In the genomic region with DNA sequence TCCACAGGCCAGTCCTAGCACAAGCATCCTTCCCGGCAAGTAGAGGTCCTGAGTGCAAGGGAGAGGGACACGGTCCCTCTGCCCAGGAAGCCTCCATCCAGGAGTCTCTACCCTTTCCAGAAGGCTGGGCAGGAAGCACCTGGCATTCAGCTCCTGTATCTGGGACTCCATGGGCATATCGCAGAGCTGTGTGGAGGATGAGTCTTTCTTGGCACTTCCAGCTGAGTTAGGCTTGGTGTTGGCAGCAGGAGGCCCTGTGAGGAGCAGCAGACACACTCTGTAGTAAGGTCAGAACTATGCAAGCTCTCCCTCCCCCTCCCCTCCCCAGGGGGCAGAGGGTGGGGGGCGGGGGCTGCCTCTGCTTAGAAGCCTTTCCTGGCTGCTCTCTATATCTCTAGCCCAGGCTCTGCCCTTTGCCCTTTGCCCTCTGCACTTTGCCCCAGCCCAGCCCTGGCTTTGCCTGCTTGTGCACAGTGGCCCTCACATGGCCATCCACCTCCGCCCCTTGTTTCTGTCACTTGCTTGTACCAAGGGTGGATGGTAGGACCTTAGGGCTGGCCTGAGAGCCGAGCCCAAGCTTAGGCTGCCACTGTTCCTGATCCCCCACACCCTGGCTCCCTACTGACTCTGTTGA, we compare ENCODE assay signal across 19 mouse cellular contexts. TPM values are rescaled to one million over a fixed set of nuclear protein-coding genes. Genes with fewer than 3 reads are reported as not detected.
A peak's percentile ranks its signal among the peaks of the same experiment; 100 is the strongest.
DNase-seq lines count a peak whose midpoint lies in the region; ATAC-seq and TF ChIP-seq lines count a peak whose summit lies in the region.
"Had no signal": no experiment of that assay in that cellular context is flagged by ENCODE, and none has a peak within 500 bp of the region (broad histone marks: within the 10 kb centered on the region; RNA-seq: fewer than 3 reads in every experiment).

No protein-coding gene starts in this region.

- no peaks in the 10 kb centered on the region for H3K4me1 ChIP-seq in embryonic facial prominence, embryonic 14.5 days (ENCODE audit: control insufficient read depth, insufficient read depth, low read length)
- H3K4me1 ChIP-seq in embryonic facial prominence, embryonic 10.5 days = peaks cover 26% of the 10 kb centered on the region
- peaks cover 6% of the 10 kb centered on the region; the same call in 1 of the 2 replicates for H3K4me1 ChIP-seq in liver, embryonic 12.5 days
- peaks cover 17% of the 10 kb centered on the region; the same call in 1 of the 2 replicates for H3K4me1 ChIP-seq in intestine, embryonic 15.5 days (replicated peaks)
- peaks cover 12% of the 10 kb centered on the region; the same call in 1 of the 2 replicates for H3K4me1 ChIP-seq in liver, embryonic 15.5 days (replicated peaks)
- H3K4me1 ChIP-seq in thymus, adult 2 months (replicated peaks; ENCODE audit: control insufficient read depth, insufficient read depth, low read length) = no peaks in the 10 kb centered on the region

- no peaks in the 10 kb centered on the region for H3K27me3 ChIP-seq in embryonic facial prominence, embryonic 14.5 days (replicated peaks; ENCODE audit: control insufficient read depth, insufficient read depth, low read length)
- no peaks in the 10 kb centered on the region; the same call in 1 of the 2 replicates for H3K27me3 ChIP-seq in embryonic facial prominence, embryonic 10.5 days (replicated peaks; ENCODE audit: low read depth, poor library complexity, severe bottlenecking)
- H3K27me3 ChIP-seq in liver, embryonic 12.5 days (replicated peaks) = peaks cover 18% of the 10 kb centered on the region
- H3K27me3 ChIP-seq in intestine, embryonic 15.5 days (replicated peaks) = no peaks in the 10 kb centered on the region
- H3K27me3 ChIP-seq in liver, embryonic 15.5 days = no peaks in the 10 kb centered on the region
- H3K27me3 ChIP-seq in thymus, adult 2 months (ENCODE audit: control insufficient read depth, insufficient read depth, low read length) = no peaks in the 10 kb centered on the region
- H3K27me3 ChIP-seq: hindbrain, embryonic 15.5 days had no signal

- H3K36me3 ChIP-seq in embryonic facial prominence, embryonic 14.5 days (ENCODE audit: control insufficient read depth, insufficient read depth, low read length) = no peaks in the 10 kb centered on the region
- no peaks in the 10 kb centered on the region for H3K36me3 ChIP-seq in embryonic facial prominence, embryonic 10.5 days (replicated peaks)
- H3K36me3 ChIP-seq in liver, embryonic 12.5 days = no peaks in the 10 kb centered on the region
- H3K36me3 ChIP-seq in intestine, embryonic 15.5 days = no peaks in the 10 kb centered on the region
- no peaks in the 10 kb centered on the region for H3K36me3 ChIP-seq in liver, embryonic 15.5 days (replicated peaks)
- H3K36me3 ChIP-seq in thymus, adult 2 months (ENCODE audit: control insufficient read depth, insufficient read depth, low read length) = no peaks in the 10 kb centered on the region
- H3K36me3 ChIP-seq: hindbrain, embryonic 15.5 days; limb, embryonic 13.5 days had no signal

- 0 out of 2 replicates have a peak overlapping the region, but pooled peaks have one; percentile 25 for H3K9ac ChIP-seq in embryonic facial prominence, embryonic 14.5 days (ENCODE audit: low read depth, low read length)
- no peak overlapping the region for H3K9ac ChIP-seq in liver, embryonic 12.5 days
- no peak overlapping the region for H3K9ac ChIP-seq in intestine, embryonic 15.5 days
- no peak overlapping the region for H3K9ac ChIP-seq in liver, embryonic 15.5 days
- H3K9ac ChIP-seq: hindbrain, embryonic 15.5 days; limb, embryonic 13.5 days had no signal

- DNase-seq in embryonic facial prominence, embryonic 14.5 days (ENCODE audit: low spot score) = no peak
- no peak for DNase-seq in embryonic facial prominence, embryonic 10.5 days (ENCODE audit: low spot score)
- peak; percentile 33 for DNase-seq in liver
- DNase-seq in lung, postnatal 4 days = no peak
- DNase-seq in thymus, adult 2 months = no peak
- DNase-seq: cerebellum, adult 2 months; gastrocnemius, postnatal 36 days; kidney, adult 11 months; kidney, postnatal 10 days; layer of hippocampus, postnatal 36 days; midbrain, embryonic 14.5 days; spleen, adult 18-20 months had no signal

- H3K4me2 ChIP-seq in embryonic facial prominence, embryonic 14.5 days (ENCODE audit: low read depth, low read length) = no peak overlapping the region
- H3K4me2 ChIP-seq in liver, embryonic 12.5 days = no peak overlapping the region
- no peak overlapping the region for H3K4me2 ChIP-seq in intestine, embryonic 15.5 days (replicated peaks)
- no peak overlapping the region for H3K4me2 ChIP-seq in liver, embryonic 15.5 days
- H3K4me2 ChIP-seq: hindbrain, embryonic 15.5 days; limb, embryonic 13.5 days had no signal

- no peaks in the 10 kb centered on the region for H3K9me3 ChIP-seq in embryonic facial prominence, embryonic 14.5 days (ENCODE audit: control insufficient read depth, low read length)
- no peaks in the 10 kb centered on the region for H3K9me3 ChIP-seq in embryonic facial prominence, embryonic 10.5 days
- H3K9me3 ChIP-seq in liver, embryonic 12.5 days (replicated peaks) = no peaks in the 10 kb centered on the region
- no peaks in the 10 kb centered on the region for H3K9me3 ChIP-seq in intestine, embryonic 15.5 days
- no peaks in the 10 kb centered on the region for H3K9me3 ChIP-seq in liver, embryonic 15.5 days (replicated peaks)
- H3K9me3 ChIP-seq: hindbrain, embryonic 15.5 days; limb, embryonic 13.5 days had no signal

- TF ChIP-seq POLR2A in thymus, adult 2 months (IDR thresholded peaks at IDR 0.05; ENCODE audit: control insufficient read depth, extremely low read depth, insufficient read depth, low read length, poor library complexity) = no peak

- H3K27ac ChIP-seq in embryonic facial prominence, embryonic 14.5 days (replicated peaks; ENCODE audit: low read depth, low read length) = no peak overlapping the region
- H3K27ac ChIP-seq in embryonic facial prominence, embryonic 10.5 days (replicated peaks) = no peak overlapping the region
- no peak overlapping the region for H3K27ac ChIP-seq in liver, embryonic 12.5 days
- H3K27ac ChIP-seq in intestine, embryonic 15.5 days = 0 out of 2 replicates have a peak overlapping the region, but pooled peaks have one; percentile 32
- no peak overlapping the region for H3K27ac ChIP-seq in liver, embryonic 15.5 days (replicated peaks)
- no peak overlapping the region for H3K27ac ChIP-seq in thymus, adult 2 months (ENCODE audit: control insufficient read depth, insufficient read depth, low read length)
- H3K27ac ChIP-seq: hindbrain, embryonic 15.5 days; limb, embryonic 13.5 days had no signal

- ATAC-seq in embryonic facial prominence, embryonic 14.5 days (ENCODE audit: low read depth) = peak; percentile 16; the same call in 1 of the 2 replicates
- ATAC-seq in liver, embryonic 12.5 days = no peak
- ATAC-seq in intestine, embryonic 15.5 days = 0 out of 2 replicates have a peak, but pooled peaks have one; percentile 32
- 0 out of 2 replicates have a peak, but pooled peaks have one; percentile 29 for ATAC-seq in liver, embryonic 15.5 days (ENCODE audit: insufficient read depth)
- ATAC-seq: CD4-positive, CD25-positive, alpha-beta regulatory T cell, adult 4 months; forebrain, embryonic 14.5 days had no signal

- TF ChIP-seq CTCF in thymus, adult 2 months (IDR thresholded peaks at IDR 0.05; ENCODE audit: borderline replicate concordance, control insufficient read depth, extremely low read depth, insufficient read depth, low read length, poor library complexity) = no peak

- WGBS in embryonic facial prominence, embryonic 14.5 days = 54% methylated on average over 3 of the region's 6 CpGs
- WGBS in embryonic facial prominence, embryonic 10.5 days = 29% methylated on average over 6 of the region's 6 CpGs
- WGBS in liver, embryonic 12.5 days (ENCODE audit: insufficient replicate concordance) = 34% methylated on average over 6 of the region's 6 CpGs
- 51% methylated on average over 6 of the region's 6 CpGs for WGBS in intestine, embryonic 15.5 days
- 46% methylated on average over 6 of the region's 6 CpGs for WGBS in liver, embryonic 15.5 days (ENCODE audit: insufficient replicate concordance)
- 86% methylated on average over 5 of the region's 6 CpGs for WGBS in thymus, adult 2 months

- no peak overlapping the region for H3K4me3 ChIP-seq in embryonic facial prominence, embryonic 14.5 days (ENCODE audit: low read depth, low read length)
- no peak overlapping the region for H3K4me3 ChIP-seq in embryonic facial prominence, embryonic 10.5 days
- H3K4me3 ChIP-seq in liver, embryonic 12.5 days = no peak overlapping the region
- no peak overlapping the region for H3K4me3 ChIP-seq in intestine, embryonic 15.5 days (replicated peaks)
- no peak overlapping the region for H3K4me3 ChIP-seq in liver, embryonic 15.5 days (replicated peaks)
- H3K4me3 ChIP-seq in thymus, adult 2 months (ENCODE audit: control insufficient read depth, insufficient read depth, low read length) = no peak overlapping the region
- H3K4me3 ChIP-seq: hindbrain, embryonic 15.5 days; limb, embryonic 13.5 days had no signal

RNA-seq across cellular contexts. Expression of a gene that starts 6.7 kb away (rescaled TPM):
- 3.7 and 5.1 TPM in 2 replicates for polyA plus RNA-seq in embryonic facial prominence, embryonic 14.5 days (2014; fragmentation: Nextera tagmentation; extraction: Ambion mirVana)
- polyA plus RNA-seq in embryonic facial prominence, embryonic 10.5 days (2016; fragmentation: Nextera tagmentation; extraction: Ambion mirVana) = not detected in 2 replicates
- not detected in 2 replicates for polyA plus RNA-seq in liver, embryonic 12.5 days (2016; fragmentation: Nextera tagmentation; extraction: Ambion mirVana)
- polyA plus RNA-seq in intestine, embryonic 15.5 days (2015; fragmentation: Nextera tagmentation; extraction: Ambion mirVana) = 1.1 and 1.5 TPM in 2 replicates
- polyA plus RNA-seq in liver, embryonic 15.5 days (2015; fragmentation: Nextera tagmentation; extraction: Ambion mirVana) = 0.18 TPM in 2 replicates
- 1.1 and 12.5 TPM in 2 replicates for polyA plus RNA-seq in thymus, adult 2 months (2012; rRNA removed)
- polyA plus RNA-seq: CD4-positive, CD25-positive, alpha-beta regulatory T cell, adult 4 months; forebrain, embryonic 14.5 days had no signal

RNA-seq across cellular contexts. Expression of a gene that starts 21.6 kb away (rescaled TPM):
- polyA plus RNA-seq in embryonic facial prominence, embryonic 14.5 days (2014; fragmentation: Nextera tagmentation; extraction: Ambion mirVana) = 35.7 and 41.1 TPM in 2 replicates
- 0.17 and 0.26 TPM in 2 replicates for polyA plus RNA-seq in embryonic facial prominence, embryonic 10.5 days (2016; fragmentation: Nextera tagmentation; extraction: Ambion mirVana)
- 0.06 and 0.26 TPM in 2 replicates for polyA plus RNA-seq in liver, embryonic 12.5 days (2016; fragmentation: Nextera tagmentation; extraction: Ambion mirVana)
- 0.29 and 0.39 TPM in 2 replicates for polyA plus RNA-seq in intestine, embryonic 15.5 days (2015; fragmentation: Nextera tagmentation; extraction: Ambion mirVana)
- 0.67 and 0.98 TPM in 2 replicates for polyA plus RNA-seq in liver, embryonic 15.5 days (2015; fragmentation: Nextera tagmentation; extraction: Ambion mirVana)
- 0.89 and 0.93 TPM in 2 replicates for polyA plus RNA-seq in thymus, adult 2 months (2012; rRNA removed)
- polyA plus RNA-seq: CD4-positive, CD25-positive, alpha-beta regulatory T cell, adult 4 months had no signal

RNA-seq across cellular contexts. Expression of a gene that starts 39.9 kb away (rescaled TPM):
- polyA plus RNA-seq in embryonic facial prominence, embryonic 14.5 days (2014; fragmentation: Nextera tagmentation; extraction: Ambion mirVana) = 20.1 and 20.6 TPM in 2 replicates
- 5.3 and 6.4 TPM in 2 replicates for polyA plus RNA-seq in embryonic facial prominence, embryonic 10.5 days (2016; fragmentation: Nextera tagmentation; extraction: Ambion mirVana)
- 1.9 and 2.6 TPM in 2 replicates for polyA plus RNA-seq in liver, embryonic 12.5 days (2016; fragmentation: Nextera tagmentation; extraction: Ambion mirVana)
- 13.0 and 14.0 TPM in 2 replicates for polyA plus RNA-seq in intestine, embryonic 15.5 days (2015; fragmentation: Nextera tagmentation; extraction: Ambion mirVana)
- 1.6 and 2.0 TPM in 2 replicates for polyA plus RNA-seq in liver, embryonic 15.5 days (2015; fragmentation: Nextera tagmentation; extraction: Ambion mirVana)
- polyA plus RNA-seq in thymus, adult 2 months (2012; rRNA removed) = 6.9 and 12.2 TPM in 2 replicates

RNA-seq across cellular contexts. Expression of a gene that starts 40.3 kb away (rescaled TPM):
- polyA plus RNA-seq in embryonic facial prominence, embryonic 14.5 days (2014; fragmentation: Nextera tagmentation; extraction: Ambion mirVana) = 1.7 and 2.0 TPM in 2 replicates
- 0.83 and 1.2 TPM in 2 replicates for polyA plus RNA-seq in embryonic facial prominence, embryonic 10.5 days (2016; fragmentation: Nextera tagmentation; extraction: Ambion mirVana)
- polyA plus RNA-seq in liver, embryonic 12.5 days (2016; fragmentation: Nextera tagmentation; extraction: Ambion mirVana) = not detected in 2 replicates
- polyA plus RNA-seq in intestine, embryonic 15.5 days (2015; fragmentation: Nextera tagmentation; extraction: Ambion mirVana) = 1.1 and 1.3 TPM in 2 replicates
- polyA plus RNA-seq in liver, embryonic 15.5 days (2015; fragmentation: Nextera tagmentation; extraction: Ambion mirVana) = not detected in 2 replicates
- polyA plus RNA-seq in thymus, adult 2 months (2012; rRNA removed) = 0.18 and 0.34 TPM in 2 replicates
- polyA plus RNA-seq: CD4-positive, CD25-positive, alpha-beta regulatory T cell, adult 4 months had no signal

RNA-seq across cellular contexts. Expression of a gene that starts 59.2 kb away (rescaled TPM):
- polyA plus RNA-seq in embryonic facial prominence, embryonic 14.5 days (2014; fragmentation: Nextera tagmentation; extraction: Ambion mirVana) = 185 and 192 TPM in 2 replicates
- polyA plus RNA-seq in embryonic facial prominence, embryonic 10.5 days (2016; fragmentation: Nextera tagmentation; extraction: Ambion mirVana) = 195 and 201 TPM in 2 replicates
- polyA plus RNA-seq in liver, embryonic 12.5 days (2016; fragmentation: Nextera tagmentation; extraction: Ambion mirVana) = 135 and 145 TPM in 2 replicates
- polyA plus RNA-seq in intestine, embryonic 15.5 days (2015; fragmentation: Nextera tagmentation; extraction: Ambion mirVana) = 169 and 174 TPM in 2 replicates
- polyA plus RNA-seq in liver, embryonic 15.5 days (2015; fragmentation: Nextera tagmentation; extraction: Ambion mirVana) = 96.2 and 102 TPM in 2 replicates
- 9.1 and 17.6 TPM in 2 replicates for polyA plus RNA-seq in thymus, adult 2 months (2012; rRNA removed)

Comparison
In these comparisons a context has a peak if more than half of its experiments do, and no peak if none do; other contexts are left out.
1. RNA of a gene that starts 21.6 kb away (polyA plus RNA-seq): 35.7 to 41.1 TPM in embryonic facial prominence, embryonic 14.5 days; 0.67 to 0.98 TPM in liver, embryonic 15.5 days, 0.89 to 0.93 TPM in thymus, adult 2 months, 0.29 to 0.39 TPM in intestine, embryonic 15.5 days, 0.17 to 0.26 TPM in embryonic facial prominence, embryonic 10.5 days and 0.06 to 0.26 TPM in liver, embryonic 12.5 days; every median in the first group is over 10 times any median in the second.